Mouse (Mus musculus) G1E (cell line): ENCODE measurements at regions not wholly inside any gene's neighbourhood (a gene's known extent, or its start where the extent isn't known, plus 50 kb on each side); places are given as distances from the start of the nearest gene placed in this dataset.

Experiments
- ATAC-seq: 2 replicates; pipeline ENCODE4 v1.8.0; 2016; ENCODE audit warnings: mild to moderate bottlenecking; ENCODE audit not compliant: insufficient number of reproducible peaks, poor library complexity, low FRiP score, severe bottlenecking; ENCODE audit errors: extremely low read depth
- DNase-seq: peaks from one replicate; pipeline ENCODE4 v3.0.0; 2012; ENCODE audit warnings: low spot score
- H3K27me3 ChIP-seq: 2 replicates; pipeline ENCODE4 v1.6.1; 2012; ENCODE audit warnings: mild to moderate bottlenecking, low read length, inconsistent platforms; ENCODE audit not compliant: insufficient read depth
- H3K36me3 ChIP-seq: replicated peaks from 2 replicates; pipeline ENCODE3; 2012; ENCODE audit warnings: mild to moderate bottlenecking, inconsistent platforms
- H3K4me1 ChIP-seq: 2 replicates; pipeline ENCODE4 v1.6.1; 2012; ENCODE audit warnings: low read depth, low read length, inconsistent platforms, mixed read lengths; ENCODE audit not compliant: insufficient read depth
- H3K4me3 ChIP-seq: 2 replicates; pipeline ENCODE4 v1.5.1; 2012; ENCODE audit warnings: low read depth, mild to moderate bottlenecking, inconsistent platforms, low read length, moderate library complexity, mixed read lengths
- H3K9me3 ChIP-seq: replicated peaks from 2 replicates; pipeline ENCODE4 v1.6.1; 2012; ENCODE audit warnings: inconsistent platforms
- CTCF ChIP-seq: IDR thresholded peaks from 2 replicates; pipeline ENCODE4 v1.5.1; 2012; ENCODE audit warnings: low read depth, low read length, inconsistent platforms, mixed read lengths
- GATA1 ChIP-seq: IDR thresholded peaks from 2 replicates; pipeline ENCODE4 v1.6.1; 2012; ENCODE audit warnings: borderline replicate concordance, low read length, inconsistent platforms, mixed read lengths
- GATA2 ChIP-seq: IDR thresholded peaks from 2 replicates; pipeline ENCODE4 v1.6.1; 2012; ENCODE audit warnings: low read depth, low read length, inconsistent platforms, borderline replicate concordance
- POLR2AphosphoS5 ChIP-seq: IDR thresholded peaks from 2 replicates; pipeline ENCODE4 v1.6.1; 2012; ENCODE audit warnings: low read depth, low read length, inconsistent platforms; ENCODE audit not compliant: insufficient replicate concordance
- TAL1 ChIP-seq: conservative IDR thresholded peaks from 2 replicates; pipeline ENCODE4 v1.6.1; 2012; ENCODE audit warnings: low read depth, low read length, inconsistent platforms, mixed read lengths

DNA sequence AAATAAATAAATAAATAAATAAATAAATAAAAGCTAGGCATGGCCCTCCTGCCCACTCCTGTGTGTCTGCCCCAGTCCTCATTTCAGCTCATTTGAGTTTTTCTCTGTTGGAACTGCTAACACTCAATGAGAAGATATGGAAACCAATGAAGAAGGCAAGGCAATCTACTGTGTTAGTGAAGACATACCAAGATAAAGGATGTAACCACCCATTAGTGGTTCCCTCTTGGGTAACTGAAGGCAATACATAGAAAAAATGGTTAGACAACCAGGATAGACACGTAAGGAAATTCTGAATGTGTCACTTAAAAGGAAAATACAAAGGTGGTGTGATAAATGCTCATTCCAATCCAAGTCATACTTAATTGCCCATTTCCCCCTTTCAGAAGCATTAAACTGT is 140.9 kb upstream of the Slc7a11 start:
- Histone ChIP-seq H3K27me3 (no peaks in the 10 kb centered on the region), H3K9me3 (no peaks in the 10 kb centered on the region), H3K36me3 (no peaks in the 10 kb centered on the region), H3K4me3 (no peak overlapping the region), H3K4me1 (no peaks in the 10 kb centered on the region)
- DNase-seq (no peak), ATAC-seq (no peak)
- no peak for TF ChIP-seq TAL1
- no peak for TF ChIP-seq GATA2
- no peak for TF ChIP-seq GATA1
- no peak for TF ChIP-seq POLR2AphosphoS5
- TF ChIP-seq CTCF, result no peak

DNA sequence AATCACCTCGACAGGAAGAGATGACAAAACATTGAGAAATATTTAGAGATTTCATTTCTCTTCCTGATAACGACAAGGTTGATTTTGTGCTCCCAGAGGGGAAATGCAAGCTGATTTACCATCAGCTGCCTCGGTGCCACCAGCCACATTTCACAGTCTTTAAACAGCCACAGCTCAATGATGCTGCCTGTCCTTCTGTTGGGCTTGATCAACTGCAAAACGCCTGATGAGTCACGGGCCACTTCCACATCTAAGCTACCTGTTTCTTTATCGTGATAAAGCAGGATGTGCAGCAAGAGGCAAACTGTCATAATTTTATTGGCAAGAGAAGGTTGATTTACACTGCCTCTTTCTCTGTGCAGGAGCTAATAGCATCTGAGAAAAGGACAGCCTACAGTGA is 140.1 kb upstream of the Slc7a11 start:
- H3K36me3 ChIP-seq, result no peaks in the 10 kb centered on the region
- TF ChIP-seq GATA2 (no peak), TAL1 (no peak), GATA1 (no peak), CTCF (no peak), POLR2AphosphoS5 (no peak)
- no peaks in the 10 kb centered on the region for H3K27me3 ChIP-seq
- no peaks in the 10 kb centered on the region for H3K9me3 ChIP-seq
- DNase-seq (no peak), ATAC-seq (no peak)
- H3K4me3 ChIP-seq, result no peak overlapping the region
- H3K4me1 ChIP-seq, result no peaks in the 10 kb centered on the region

DNA sequence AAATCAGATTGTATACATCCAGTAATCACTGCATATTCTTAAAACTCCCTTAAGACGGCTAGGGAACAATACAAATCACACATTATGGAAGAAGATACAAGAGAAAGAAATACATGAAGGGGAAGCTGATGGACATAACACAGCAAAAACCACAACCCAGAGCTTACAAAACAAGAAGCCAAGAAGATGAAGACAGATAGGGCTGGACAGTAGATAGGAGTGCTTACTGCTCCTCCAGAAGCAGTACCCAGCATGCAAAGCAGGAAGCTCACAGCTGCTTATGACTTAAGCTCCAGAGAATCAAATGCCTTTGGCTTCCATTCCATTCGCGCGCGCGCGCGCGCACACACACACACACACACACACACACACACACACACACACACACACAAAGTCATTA is 131.0 kb upstream of the Slc7a11 start:
- Histone ChIP-seq H3K9me3 (no peaks in the 10 kb centered on the region), H3K4me3 (no peak overlapping the region), H3K36me3 (no peaks in the 10 kb centered on the region), H3K27me3 (no peaks in the 10 kb centered on the region), H3K4me1 (no peaks in the 10 kb centered on the region)
- ATAC-seq (no peak), DNase-seq (no peak)
- TF ChIP-seq GATA2, result no peak
- TF ChIP-seq TAL1, result no peak
- no peak for TF ChIP-seq GATA1
- TF ChIP-seq POLR2AphosphoS5, result no peak
- no peak for TF ChIP-seq CTCF

DNA sequence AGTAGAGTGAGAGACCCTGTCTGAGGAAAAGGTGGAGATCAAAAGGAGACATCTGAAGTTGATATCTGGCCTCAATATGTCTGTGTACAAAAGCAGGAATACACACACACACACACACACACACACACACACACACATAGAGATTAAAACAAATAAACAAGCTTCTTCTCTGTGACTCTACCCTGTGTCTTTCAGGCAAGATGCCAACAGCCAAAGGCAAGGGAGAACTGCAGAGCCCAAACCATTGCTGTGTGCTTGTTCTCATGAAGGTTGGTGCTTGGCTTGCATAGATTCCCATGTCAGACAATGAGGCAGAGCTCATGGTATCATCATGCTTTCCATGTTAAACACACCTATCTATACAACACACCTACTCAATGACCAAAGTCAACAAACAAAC is 126.6 kb upstream of the Slc7a11 start:
- ATAC-seq (no peak), DNase-seq (no peak)
- Histone ChIP-seq H3K4me3 (no peak overlapping the region), H3K36me3 (no peaks in the 10 kb centered on the region), H3K27me3 (no peaks in the 10 kb centered on the region), H3K4me1 (no peaks in the 10 kb centered on the region), H3K9me3 (no peaks in the 10 kb centered on the region)
- TF ChIP-seq CTCF, result no peak
- TF ChIP-seq TAL1, result no peak
- no peak for TF ChIP-seq GATA2
- TF ChIP-seq GATA1, result no peak
- TF ChIP-seq POLR2AphosphoS5, result no peak

DNA sequence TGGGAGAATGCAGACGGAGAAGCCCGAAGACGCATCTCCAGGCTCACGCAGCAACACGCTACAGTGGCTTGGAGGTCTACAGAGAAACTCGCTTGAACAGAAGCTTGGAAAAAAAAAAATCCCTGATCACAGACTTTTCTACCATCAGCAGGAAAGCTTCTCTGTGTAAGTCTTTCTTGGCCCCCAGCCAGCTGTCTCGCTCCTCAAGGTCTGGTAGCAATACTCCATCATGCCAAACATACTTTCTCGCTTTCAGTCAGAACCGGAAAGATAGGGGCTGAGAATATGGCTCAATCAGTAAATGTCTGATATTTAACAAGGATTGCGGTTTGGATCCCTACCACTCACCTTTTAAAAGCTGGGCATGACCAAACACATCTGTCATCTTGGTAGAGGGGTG is 126.2 kb upstream of the Slc7a11 start:
- no peaks in the 10 kb centered on the region for H3K4me1 ChIP-seq
- no peak; the same call in 1 of the 2 replicates for ATAC-seq
- H3K9me3 ChIP-seq, result no peaks in the 10 kb centered on the region
- H3K36me3 ChIP-seq, result no peaks in the 10 kb centered on the region
- H3K4me3 ChIP-seq, result no peak overlapping the region
- DNase-seq, result no peak
- TF ChIP-seq GATA1 (no peak), TAL1 (no peak), CTCF (no peak), POLR2AphosphoS5 (no peak), GATA2 (no peak)
- H3K27me3 ChIP-seq, result no peaks in the 10 kb centered on the region

DNA sequence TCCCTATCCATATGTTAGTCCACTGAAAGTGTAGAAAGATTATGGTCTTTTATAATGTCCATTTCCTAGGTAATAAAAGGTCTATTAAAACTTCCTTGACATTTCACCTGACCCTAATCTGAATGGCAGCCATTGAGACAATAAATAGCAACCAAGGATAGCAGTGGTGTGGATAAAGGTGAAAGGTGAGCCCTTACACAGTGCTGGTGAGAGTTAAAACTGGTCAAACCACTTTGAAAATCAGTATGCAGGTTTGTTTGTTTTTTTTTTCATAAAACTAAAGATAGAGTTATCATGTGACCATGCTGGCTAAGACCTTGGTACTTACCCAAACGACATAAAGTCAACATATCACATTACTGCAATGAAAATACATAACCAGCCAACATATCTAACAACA is 110.7 kb upstream of the Slc7a11 start:
- TF ChIP-seq CTCF (no peak), GATA2 (no peak), GATA1 (no peak), POLR2AphosphoS5 (no peak), TAL1 (no peak)
- H3K36me3 ChIP-seq, result no peaks in the 10 kb centered on the region
- DNase-seq (no peak), ATAC-seq (no peak)
- no peak overlapping the region for H3K4me3 ChIP-seq
- H3K4me1 ChIP-seq, result no peaks in the 10 kb centered on the region
- H3K9me3 ChIP-seq, result no peaks in the 10 kb centered on the region
- H3K27me3 ChIP-seq, result no peaks in the 10 kb centered on the region

DNA sequence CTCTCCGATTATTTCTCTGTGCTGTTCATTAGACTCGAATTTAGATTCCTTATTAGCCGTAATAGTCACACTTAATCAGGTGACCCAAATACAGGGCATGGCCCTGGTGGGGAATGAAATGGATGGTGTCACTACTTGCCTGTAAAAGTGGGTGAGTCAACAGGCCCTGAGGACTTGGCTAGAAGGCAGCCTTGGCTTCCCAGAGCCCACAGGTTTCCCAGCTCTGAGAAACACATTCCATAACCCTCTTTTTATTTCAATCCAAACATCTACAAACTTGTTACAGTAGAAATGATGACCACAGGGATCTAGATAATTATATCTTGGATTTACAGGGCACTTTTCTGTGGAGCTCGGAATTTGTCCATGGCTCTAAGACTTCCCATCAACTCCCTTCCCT is 105.2 kb upstream of the Slc7a11 start:
- no peaks in the 10 kb centered on the region for H3K9me3 ChIP-seq
- no peaks in the 10 kb centered on the region for H3K36me3 ChIP-seq
- no peak for DNase-seq
- H3K4me1 ChIP-seq, result no peaks in the 10 kb centered on the region
- no peak for TF ChIP-seq TAL1
- no peak for TF ChIP-seq GATA2
- no peak for TF ChIP-seq CTCF
- no peak for TF ChIP-seq POLR2AphosphoS5
- no peak for TF ChIP-seq GATA1
- H3K4me3 ChIP-seq, result no peak overlapping the region
- no peaks in the 10 kb centered on the region for H3K27me3 ChIP-seq
- ATAC-seq, result no peak
